Mouse (Mus musculus): ENCODE data around the gene Smarcc2. TPM values are rescaled to one million over a fixed set of nuclear protein-coding genes. Genes with fewer than 3 reads are reported as not detected.
A peak's percentile ranks its signal among the peaks of the same experiment; 100 is the strongest.
"Not testable (repeated sequence)": the region's sequence is repeated elsewhere in the genome, so short reads cannot be mapped to it uniquely, and the experiment has no call there.

Smarcc2 gene
- polyA plus RNA-seq, 1 experiment from 2014 or later = 205 TPM

DNA sequence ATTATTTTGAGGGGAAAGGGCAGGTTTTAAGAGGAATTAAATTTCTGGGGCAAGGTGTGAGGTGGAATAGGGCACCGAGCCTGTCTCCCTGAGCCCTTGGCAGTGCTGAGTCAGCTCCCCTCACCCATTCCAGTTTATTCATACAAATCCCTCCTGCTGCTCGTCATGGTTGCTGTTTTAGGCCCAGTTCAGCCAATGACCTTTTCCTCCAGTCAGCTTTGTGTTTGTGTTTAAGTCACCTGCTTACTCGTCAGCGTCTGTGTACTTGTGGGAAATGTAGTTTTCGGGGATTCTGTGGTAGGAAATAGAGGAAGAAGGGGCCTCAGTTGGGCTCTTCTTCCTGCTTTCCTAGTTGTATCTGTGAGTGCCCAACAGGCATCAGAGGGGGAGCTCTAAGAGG is 30.3 kb downstream of the Smarcc2 start:
- H3K9ac ChIP-seq (replicated peaks; ENCODE audit: low read depth, low read length) = no peak overlapping the region
- no peak overlapping the region for H3K27ac ChIP-seq (ENCODE audit: low read depth, low read length)
- H3K4me1 ChIP-seq (ENCODE audit: control insufficient read depth, insufficient read depth, low read length) = peaks cover 16% of the 10 kb centered on the region
- peaks cover 67% of the 10 kb centered on the region for H3K36me3 ChIP-seq (ENCODE audit: control insufficient read depth, insufficient read depth, low read length)
- 70% methylated on average over 5 of the region's 5 CpGs for WGBS
- no peaks in the 10 kb centered on the region for H3K9me3 ChIP-seq (ENCODE audit: control insufficient read depth, low read length)
- H3K4me2 ChIP-seq (ENCODE audit: low read depth, low read length) = no peak overlapping the region
- H3K27me3 ChIP-seq (ENCODE audit: control insufficient read depth, insufficient read depth, low read length) = no peaks in the 10 kb centered on the region
- ATAC-seq (ENCODE audit: low read depth) = no peak
- no peak overlapping the region for H3K4me3 ChIP-seq (ENCODE audit: low read depth, low read length)

DNA sequence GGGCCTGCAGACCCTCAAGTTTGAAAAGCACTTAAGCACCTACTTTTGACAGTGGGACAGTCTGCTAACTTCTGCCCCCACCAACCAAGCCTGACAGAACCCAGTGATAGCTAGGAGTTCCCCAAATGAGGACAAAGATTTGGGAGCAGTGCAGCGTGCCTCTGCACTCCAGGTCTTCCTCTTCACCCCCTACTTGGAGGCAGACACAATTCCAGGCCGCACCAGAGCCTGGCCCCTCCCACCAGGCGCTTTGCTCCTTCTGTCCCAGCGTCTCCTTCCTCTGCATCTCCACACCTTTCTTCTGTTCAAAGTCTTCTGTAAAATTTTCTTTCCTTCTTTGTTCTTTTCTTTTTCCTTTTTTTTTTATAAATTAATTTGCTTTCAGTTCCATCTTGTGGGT is 30.7 kb downstream of the Smarcc2 start:
- no peak overlapping the region for H3K27ac ChIP-seq (ENCODE audit: low read depth, low read length)
- no peaks in the 10 kb centered on the region for H3K27me3 ChIP-seq (ENCODE audit: control insufficient read depth, insufficient read depth, low read length)
- H3K4me1 ChIP-seq (ENCODE audit: control insufficient read depth, insufficient read depth, low read length) = peaks cover 19% of the 10 kb centered on the region
- ATAC-seq (ENCODE audit: low read depth) = no peak
- H3K9ac ChIP-seq (replicated peaks; ENCODE audit: low read depth, low read length) = 0 out of 2 replicates have a peak overlapping the region, but pooled peaks have one; percentile 8
- no peak overlapping the region for H3K4me2 ChIP-seq (ENCODE audit: low read depth, low read length)
- 67% methylated on average over 4 of the region's 4 CpGs for WGBS
- H3K36me3 ChIP-seq (ENCODE audit: control insufficient read depth, insufficient read depth, low read length) = peaks cover 64% of the 10 kb centered on the region
- no peak overlapping the region for H3K4me3 ChIP-seq (ENCODE audit: low read depth, low read length)
- no peaks in the 10 kb centered on the region for H3K9me3 ChIP-seq (ENCODE audit: control insufficient read depth, low read length)

DNA sequence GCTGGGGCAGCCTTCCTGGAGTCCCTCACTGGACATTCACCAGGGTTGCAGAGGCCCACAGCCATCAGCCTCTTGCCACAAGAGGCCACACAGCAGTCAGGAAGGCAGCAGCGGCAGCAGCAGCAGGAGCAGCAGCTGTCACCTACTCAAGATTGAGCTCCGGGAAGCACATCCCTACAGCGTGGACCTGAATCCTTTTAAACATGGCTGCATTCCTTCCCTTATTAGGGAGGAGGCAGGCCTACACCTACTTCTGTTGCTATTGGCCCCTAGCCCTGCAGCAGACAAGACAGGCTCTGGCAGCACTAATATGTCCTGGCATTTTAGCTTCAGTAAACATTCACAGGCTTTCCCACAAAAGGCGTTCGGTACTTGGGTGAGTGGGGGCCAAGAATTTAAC is 31.2 kb downstream of the Smarcc2 start:
- H3K4me3 ChIP-seq (ENCODE audit: low read depth, low read length) = no peak overlapping the region
- H3K36me3 ChIP-seq (ENCODE audit: control insufficient read depth, insufficient read depth, low read length) = peaks cover 60% of the 10 kb centered on the region
- WGBS = 73% methylated on average over 5 of the region's 5 CpGs
- H3K9ac ChIP-seq (replicated peaks; ENCODE audit: low read depth, low read length) = 0 out of 2 replicates have a peak overlapping the region, but pooled peaks have one; percentile 8
- no peaks in the 10 kb centered on the region for H3K27me3 ChIP-seq (ENCODE audit: control insufficient read depth, insufficient read depth, low read length)
- ATAC-seq (ENCODE audit: low read depth) = no peak
- no peaks in the 10 kb centered on the region for H3K9me3 ChIP-seq (ENCODE audit: control insufficient read depth, low read length)
- no peak overlapping the region for H3K27ac ChIP-seq (ENCODE audit: low read depth, low read length)
- peaks cover 24% of the 10 kb centered on the region for H3K4me1 ChIP-seq (ENCODE audit: control insufficient read depth, insufficient read depth, low read length)
- no peak overlapping the region for H3K4me2 ChIP-seq (ENCODE audit: low read depth, low read length)

DNA sequence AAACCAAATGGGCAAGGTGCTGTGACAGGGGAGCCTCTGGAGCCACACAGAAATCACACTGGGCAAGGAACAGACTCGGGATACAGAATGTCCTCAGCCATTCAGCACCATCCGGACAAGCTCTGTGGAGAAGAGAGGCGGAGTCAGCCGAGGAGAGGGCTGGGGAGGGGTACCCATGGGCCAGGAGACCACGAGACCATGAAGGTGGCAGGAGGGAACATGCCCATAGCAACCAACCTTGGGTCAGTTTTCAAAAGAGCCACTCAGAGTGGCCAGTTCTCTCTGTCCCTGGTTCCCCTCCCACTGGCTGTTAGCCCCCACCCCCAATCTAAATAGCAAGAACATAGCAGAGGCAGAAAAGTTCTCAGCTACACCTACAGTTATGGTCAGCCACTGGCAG is 31.9 kb downstream of the Smarcc2 start:
- H3K9ac ChIP-seq (replicated peaks; ENCODE audit: low read depth, low read length) = no peak overlapping the region
- H3K4me2 ChIP-seq (ENCODE audit: low read depth, low read length) = peak overlapping the region; percentile 82; the same call in 1 of the 2 replicates
- no peaks in the 10 kb centered on the region for H3K9me3 ChIP-seq (ENCODE audit: control insufficient read depth, low read length)
- H3K36me3 ChIP-seq (ENCODE audit: control insufficient read depth, insufficient read depth, low read length) = peaks cover 54% of the 10 kb centered on the region
- ATAC-seq (ENCODE audit: low read depth) = no peak
- 47% methylated on average over 5 of the region's 5 CpGs for WGBS
- no peak overlapping the region for H3K4me3 ChIP-seq (ENCODE audit: low read depth, low read length)
- peaks cover 24% of the 10 kb centered on the region for H3K4me1 ChIP-seq (ENCODE audit: control insufficient read depth, insufficient read depth, low read length)
- peak overlapping the region; percentile 44; the same call in 1 of the 2 replicates for H3K27ac ChIP-seq (ENCODE audit: low read depth, low read length)
- no peaks in the 10 kb centered on the region for H3K27me3 ChIP-seq (ENCODE audit: control insufficient read depth, insufficient read depth, low read length)

DNA sequence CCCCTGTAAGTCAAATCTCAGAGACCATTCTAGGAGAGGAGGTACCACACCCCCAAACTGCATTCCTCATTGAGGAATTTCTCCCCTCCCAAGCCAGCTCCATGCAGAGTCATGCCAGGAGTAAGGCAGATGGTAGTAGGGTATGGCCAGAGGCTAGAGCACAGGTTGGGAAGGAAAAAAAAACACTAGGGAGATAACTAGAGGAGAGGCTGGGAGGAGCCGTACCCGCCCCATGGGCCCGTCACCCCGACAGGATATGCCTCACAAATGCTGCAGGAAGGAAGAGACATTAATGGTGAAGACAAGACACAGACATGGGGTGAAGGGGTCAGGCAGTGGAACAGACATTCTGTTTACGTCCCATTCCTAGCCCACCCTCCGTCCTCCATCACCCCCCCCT is 32.4 kb downstream of the Smarcc2 start:
- peak overlapping the region; percentile 44; the same call in 1 of the 2 replicates for H3K27ac ChIP-seq (ENCODE audit: low read depth, low read length)
- H3K9me3 ChIP-seq (ENCODE audit: control insufficient read depth, low read length) = no peaks in the 10 kb centered on the region
- no peaks in the 10 kb centered on the region for H3K27me3 ChIP-seq (ENCODE audit: control insufficient read depth, insufficient read depth, low read length)
- peaks cover 48% of the 10 kb centered on the region for H3K36me3 ChIP-seq (ENCODE audit: control insufficient read depth, insufficient read depth, low read length)
- ATAC-seq (ENCODE audit: low read depth) = no peak
- H3K9ac ChIP-seq (replicated peaks; ENCODE audit: low read depth, low read length) = 0 out of 2 replicates have a peak overlapping the region, but pooled peaks have one; percentile 26
- peaks cover 24% of the 10 kb centered on the region for H3K4me1 ChIP-seq (ENCODE audit: control insufficient read depth, insufficient read depth, low read length)
- no peak overlapping the region; the same call in 1 of the 2 replicates for H3K4me3 ChIP-seq (ENCODE audit: low read depth, low read length)
- WGBS = 55% methylated on average over 6 of the region's 6 CpGs
- peak overlapping the region; percentile 82 for H3K4me2 ChIP-seq (ENCODE audit: low read depth, low read length)

DNA sequence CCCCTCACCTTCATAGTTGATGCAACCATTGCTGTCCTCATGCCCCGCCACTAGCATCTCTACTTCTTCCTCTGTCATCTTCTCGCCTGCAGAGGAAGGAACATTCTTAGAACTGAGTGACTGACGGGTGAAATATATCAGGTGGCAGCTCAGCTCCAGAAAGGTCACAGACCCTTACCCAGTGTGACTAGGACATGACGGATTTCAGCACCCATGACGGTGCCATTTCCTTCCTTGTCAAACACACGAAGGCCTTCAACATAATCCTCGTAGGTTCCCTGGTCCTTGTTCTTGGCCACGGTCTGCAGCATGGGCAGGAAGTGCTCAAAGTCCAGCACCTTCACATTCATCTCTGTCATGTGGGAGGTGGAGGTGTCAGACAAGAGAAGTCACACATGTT is 33.0 kb downstream of the Smarcc2 start:
- Histone ChIP-seq H3K4me1 (ENCODE audit: control insufficient read depth, insufficient read depth, low read length) (peaks cover 24% of the 10 kb centered on the region), H3K4me2 (ENCODE audit: low read depth, low read length) (peak overlapping the region; percentile 82), H3K36me3 (ENCODE audit: control insufficient read depth, insufficient read depth, low read length) (peaks cover 45% of the 10 kb centered on the region), H3K9ac (replicated peaks; ENCODE audit: low read depth, low read length) (peak overlapping the region; percentile 78), H3K4me3 (ENCODE audit: low read depth, low read length) (peak overlapping the region; percentile 78)
- WGBS = 76% methylated on average over 6 of the region's 8 CpGs
- not testable (repeated sequence) for H3K27ac ChIP-seq (ENCODE audit: low read depth, low read length); H3K9me3 ChIP-seq (ENCODE audit: control insufficient read depth, low read length); ATAC-seq (ENCODE audit: low read depth); H3K27me3 ChIP-seq (ENCODE audit: control insufficient read depth, insufficient read depth, low read length)

DNA sequence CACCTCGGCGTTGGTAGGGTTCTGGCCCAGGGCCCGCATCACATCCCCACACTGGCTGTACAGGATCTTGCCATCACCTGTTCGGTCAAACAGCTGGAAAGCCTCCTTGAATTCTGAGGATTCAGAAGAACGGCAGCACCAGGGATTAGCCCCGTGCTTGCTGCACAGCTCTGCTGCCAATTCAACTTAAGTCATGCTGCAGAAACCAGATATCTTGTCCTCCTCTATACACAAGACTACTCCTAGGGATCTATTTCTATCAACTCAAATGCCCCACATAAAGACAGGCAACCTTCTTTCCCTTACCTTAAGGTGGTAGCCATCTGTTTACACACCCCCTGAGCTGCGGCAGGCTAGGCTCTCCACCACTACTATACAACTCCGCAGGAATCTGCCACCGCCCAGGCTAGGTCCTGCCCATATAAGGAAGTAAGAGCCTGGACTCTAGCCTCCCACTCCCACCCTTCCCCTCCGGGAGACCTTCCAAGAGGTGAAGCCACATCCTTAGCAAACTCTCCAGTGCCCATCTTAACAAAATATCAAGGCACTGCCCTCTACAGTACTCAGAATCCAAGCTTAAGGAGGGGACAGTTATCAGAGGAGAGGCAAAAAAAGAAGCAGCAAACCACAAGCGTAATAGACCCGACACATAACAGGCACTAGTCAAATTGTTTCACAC is 33.7 kb downstream of the Smarcc2 start:
- Histone ChIP-seq H3K4me1 (ENCODE audit: control insufficient read depth, insufficient read depth, low read length) (peaks cover 24% of the 10 kb centered on the region), H3K4me3 (ENCODE audit: low read depth, low read length) (peak overlapping the region; percentile 78), H3K9ac (replicated peaks; ENCODE audit: low read depth, low read length) (peak overlapping the region; percentile 78), H3K4me2 (ENCODE audit: low read depth, low read length) (peak overlapping the region; percentile 82), H3K9me3 (ENCODE audit: control insufficient read depth, low read length) (no peaks in the 10 kb centered on the region), H3K27me3 (ENCODE audit: control insufficient read depth, insufficient read depth, low read length) (no peaks in the 10 kb centered on the region), H3K27ac (ENCODE audit: low read depth, low read length) (peak overlapping the region; percentile 83), H3K36me3 (ENCODE audit: control insufficient read depth, insufficient read depth, low read length) (peaks cover 38% of the 10 kb centered on the region)
- WGBS = 30% methylated on average over 12 of the region's 12 CpGs
- peak; percentile 24; the same call in 1 of the 2 replicates for ATAC-seq (ENCODE audit: low read depth)

DNA sequence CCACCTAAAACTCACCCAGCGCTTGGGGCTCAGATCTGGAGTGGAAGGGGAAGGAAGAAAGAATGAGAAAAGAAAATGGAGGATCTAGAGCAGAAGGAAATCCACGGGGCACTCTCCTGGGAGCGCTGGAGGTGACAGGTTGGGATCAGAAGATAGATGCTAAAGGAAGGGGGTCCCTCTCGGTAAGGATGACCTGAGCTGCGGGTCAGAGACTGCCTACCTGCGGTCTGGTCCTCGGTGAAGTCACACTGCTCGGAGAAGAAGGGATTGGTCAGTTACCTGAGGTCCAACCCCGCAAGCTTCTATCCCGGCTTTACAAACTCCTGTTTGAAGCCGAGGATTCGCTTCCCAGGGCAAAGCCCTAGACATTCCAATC is 34.3 kb downstream of the Smarcc2 start:
- H3K36me3 ChIP-seq (ENCODE audit: control insufficient read depth, insufficient read depth, low read length) = peaks cover 33% of the 10 kb centered on the region
- no peaks in the 10 kb centered on the region for H3K9me3 ChIP-seq (ENCODE audit: control insufficient read depth, low read length)
- H3K4me3 ChIP-seq (ENCODE audit: low read depth, low read length) = peak overlapping the region; percentile 78
- 0% methylated on average over 12 of the region's 12 CpGs for WGBS
- H3K9ac ChIP-seq (replicated peaks; ENCODE audit: low read depth, low read length) = peak overlapping the region; percentile 78
- H3K4me1 ChIP-seq (ENCODE audit: control insufficient read depth, insufficient read depth, low read length) = peaks cover 24% of the 10 kb centered on the region
- H3K27ac ChIP-seq (ENCODE audit: low read depth, low read length) = peak overlapping the region; percentile 83
- no peaks in the 10 kb centered on the region for H3K27me3 ChIP-seq (ENCODE audit: control insufficient read depth, insufficient read depth, low read length)
- peak overlapping the region; percentile 82 for H3K4me2 ChIP-seq (ENCODE audit: low read depth, low read length)
- ATAC-seq (ENCODE audit: low read depth) = peak; percentile 18
